Mouse (Mus musculus): ENCODE measurements around the gene Il11ra2.
"Not testable (repeated sequence)": the region's sequence is repeated elsewhere in the genome, so short reads cannot be mapped to it uniquely, and the experiment has no call there.

Gene Il11ra2

DNA sequence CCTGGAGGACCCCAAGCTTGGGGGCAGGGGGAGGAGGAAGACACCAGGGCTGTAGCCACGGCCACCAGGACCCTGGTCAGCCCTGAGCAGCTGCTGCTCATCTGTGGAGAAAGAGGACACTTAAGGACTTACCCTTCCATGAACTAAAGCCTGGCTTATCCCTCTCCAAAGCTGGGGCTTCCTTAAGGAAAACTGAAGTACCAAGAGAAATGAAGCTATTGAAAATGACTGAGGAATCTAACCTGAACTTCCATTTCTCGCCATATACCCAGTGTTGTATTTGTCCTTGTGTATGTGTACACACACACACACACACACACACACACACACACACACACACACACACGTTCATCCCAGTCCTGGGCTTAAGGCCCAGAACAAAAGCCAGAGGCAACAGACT, at the start of gene Il11ra2:
Il11ra2 (minus strand) TSS at position 101 of the 400 bp plus-strand sequence.
- not testable (repeated sequence) for DNase-seq (ENCODE audit: low read depth)

DNA sequence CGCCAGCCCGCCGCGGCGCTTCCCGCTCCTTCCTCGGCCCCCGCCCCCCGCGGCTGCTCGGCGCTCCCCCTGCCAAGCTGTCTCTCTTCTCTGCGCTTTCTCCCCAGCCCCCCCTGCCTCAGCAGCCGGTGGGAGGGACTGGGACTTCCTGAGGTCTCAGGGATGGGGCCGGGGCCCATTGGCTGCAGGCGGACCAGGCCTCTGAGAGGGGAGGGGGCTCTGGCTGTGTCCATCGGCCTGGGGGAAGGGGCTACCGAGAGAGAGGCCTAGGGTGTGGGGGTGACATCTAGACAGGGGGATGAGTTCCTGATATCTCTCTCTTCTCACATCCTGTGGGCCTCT, 20.5 kb upstream of the Il11ra2 start:
- DNase-seq (ENCODE audit: low read depth): not testable (repeated sequence)

DNA sequence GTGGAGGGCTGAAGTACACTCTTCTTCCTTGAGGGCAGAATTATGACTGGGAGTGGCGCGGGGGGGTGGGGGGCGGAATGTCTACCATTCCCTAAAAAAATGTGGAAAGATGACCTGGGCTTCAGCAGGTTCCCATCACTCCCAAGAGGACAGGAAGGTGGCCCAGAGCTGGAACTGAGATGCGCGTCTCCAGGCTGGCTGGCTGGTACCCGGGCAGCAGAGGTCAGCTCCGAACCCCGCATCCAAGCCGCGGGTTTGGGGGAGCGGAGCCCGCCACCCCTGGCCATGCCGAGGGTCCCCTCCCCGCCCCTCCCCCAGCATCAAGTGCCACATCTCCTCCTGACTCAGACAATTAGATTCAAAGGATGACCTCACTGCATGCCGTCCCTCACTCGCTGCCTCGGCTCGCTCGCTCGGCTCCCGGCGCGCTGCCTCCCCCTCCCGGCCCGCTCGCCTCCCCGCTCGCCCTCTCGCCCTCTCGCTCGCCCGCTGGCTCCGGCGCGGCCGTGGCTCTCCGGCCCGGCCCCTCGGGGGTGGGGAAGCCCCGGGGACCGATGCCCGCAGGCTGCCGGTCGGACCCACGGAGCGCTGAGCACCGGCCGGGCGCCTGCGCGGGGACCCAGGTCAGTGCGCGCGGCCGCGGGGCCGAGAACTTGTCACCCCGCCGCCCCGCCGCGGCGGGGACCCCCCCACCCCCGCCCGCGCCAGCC, 19.9 kb upstream of the Il11ra2 start:
- not testable (repeated sequence) for DNase-seq (ENCODE audit: low read depth)

DNA sequence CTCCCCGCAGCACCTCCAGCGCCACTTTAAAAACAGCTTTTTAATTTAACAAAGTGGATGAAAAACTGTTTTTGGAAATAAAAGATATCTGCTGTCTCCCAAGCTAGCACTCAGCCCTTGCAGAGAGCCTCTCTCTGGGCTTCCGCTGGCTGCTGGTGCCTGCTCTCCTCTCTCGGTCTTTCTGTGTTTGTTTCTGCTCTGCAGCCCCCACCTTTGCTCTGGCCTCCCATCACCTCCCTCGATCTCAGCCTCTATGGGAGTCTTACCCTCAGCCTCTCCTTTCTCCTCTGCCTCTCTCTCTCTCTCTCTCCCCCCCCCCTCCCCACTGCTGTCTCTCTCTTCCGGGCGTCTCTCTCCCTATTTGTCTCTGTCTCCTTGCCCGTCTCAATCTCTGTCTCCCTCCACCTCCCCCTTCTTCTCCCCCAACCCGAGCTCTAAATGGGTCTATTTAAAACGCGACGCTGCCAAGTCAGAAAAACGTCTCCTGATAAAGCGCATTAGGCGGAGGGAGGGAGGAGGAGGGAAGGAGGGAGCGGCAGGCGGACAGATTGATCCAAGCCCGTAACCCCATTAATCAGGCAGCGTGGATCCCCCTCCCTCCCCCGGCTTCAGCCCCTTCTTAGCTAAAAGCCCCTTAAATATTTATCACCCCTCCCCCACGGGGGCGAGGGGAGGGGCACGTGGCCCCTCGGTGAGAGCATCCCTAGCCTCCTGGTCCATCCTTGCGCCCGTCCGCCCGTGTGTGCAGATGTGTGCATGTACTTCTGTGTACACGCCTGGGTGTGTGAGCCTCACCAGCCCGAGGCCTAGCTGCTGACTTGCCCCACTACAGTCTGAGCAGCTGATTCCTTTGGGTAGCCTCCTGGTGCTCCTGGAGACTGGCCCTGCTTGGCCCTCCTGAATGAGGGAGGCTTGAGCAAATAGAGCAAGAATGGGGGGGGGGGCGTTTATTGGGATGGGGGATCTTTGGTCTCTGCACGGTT, 19.0 kb upstream of the Il11ra2 start:
- DNase-seq (ENCODE audit: low read depth): not testable (repeated sequence)

DNA sequence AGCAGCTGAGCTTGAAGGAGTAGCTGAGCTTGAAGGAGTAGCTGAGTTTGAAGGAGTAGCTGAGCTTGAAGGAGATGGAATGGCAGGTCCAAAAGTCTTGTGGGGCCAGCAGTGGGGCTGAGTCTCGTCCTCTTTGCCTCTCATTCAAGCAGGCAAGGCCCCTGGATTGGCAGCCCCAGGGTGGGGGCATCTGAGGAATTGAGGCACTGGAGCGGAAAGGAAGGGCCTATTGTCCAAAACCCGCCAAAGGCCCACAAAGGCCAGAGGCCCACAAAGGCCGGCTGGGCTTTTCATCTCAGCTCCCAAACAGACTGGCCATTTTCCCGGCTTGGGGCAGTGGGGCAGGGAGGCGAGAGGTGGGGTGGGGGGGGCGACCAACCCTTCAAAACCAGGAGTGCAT, 17.7 kb upstream of the Il11ra2 start:
- not testable (repeated sequence) for DNase-seq (ENCODE audit: low read depth)

DNA sequence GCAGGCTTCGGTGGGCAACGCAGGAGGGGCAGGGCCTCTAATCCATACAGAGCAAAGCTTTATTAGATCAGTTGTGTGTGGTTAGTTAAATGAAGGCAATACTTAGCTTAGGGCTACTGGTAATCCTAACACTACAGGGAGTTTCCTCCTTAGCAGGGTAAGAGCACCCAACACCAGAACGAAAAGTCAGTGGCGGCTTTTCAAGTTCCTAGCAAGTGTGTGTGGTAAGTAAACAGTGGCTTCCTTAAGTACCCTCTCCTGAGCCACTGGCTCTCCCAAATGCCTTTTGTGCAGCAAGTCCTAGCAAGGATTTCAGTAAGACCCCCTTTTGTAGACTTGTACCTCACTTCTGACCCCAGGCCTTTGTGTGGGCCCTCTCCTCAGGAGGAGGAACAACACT, 13.7 kb upstream of the Il11ra2 start:
- not testable (repeated sequence) for DNase-seq (ENCODE audit: low read depth)

DNA sequence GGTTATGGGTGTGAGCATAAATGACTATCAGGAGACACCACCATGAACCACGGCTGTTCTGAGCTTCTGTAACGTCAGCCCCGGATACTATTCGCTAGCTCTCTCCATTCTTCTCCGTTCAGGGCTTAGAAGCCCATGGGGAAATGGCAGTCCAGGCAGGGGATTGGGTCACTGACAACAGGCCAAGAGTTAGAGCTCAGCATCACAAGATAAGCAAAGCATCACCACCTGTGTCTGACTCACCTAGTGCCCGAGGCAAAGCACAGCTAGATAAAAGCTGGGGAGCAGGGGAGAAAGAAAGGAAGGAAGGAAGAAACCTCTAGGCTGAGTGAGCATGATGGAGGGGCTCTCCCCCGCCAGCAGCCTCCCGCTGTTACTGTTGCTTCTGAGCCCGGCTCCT, 6.7 kb downstream of the Il11ra2 start, which contains the start of gene Ccl27b:
Ccl27b (plus strand) TSS at position 301 of the 400 bp plus-strand sequence.
- not testable (repeated sequence) for DNase-seq (ENCODE audit: low read depth)

DNA sequence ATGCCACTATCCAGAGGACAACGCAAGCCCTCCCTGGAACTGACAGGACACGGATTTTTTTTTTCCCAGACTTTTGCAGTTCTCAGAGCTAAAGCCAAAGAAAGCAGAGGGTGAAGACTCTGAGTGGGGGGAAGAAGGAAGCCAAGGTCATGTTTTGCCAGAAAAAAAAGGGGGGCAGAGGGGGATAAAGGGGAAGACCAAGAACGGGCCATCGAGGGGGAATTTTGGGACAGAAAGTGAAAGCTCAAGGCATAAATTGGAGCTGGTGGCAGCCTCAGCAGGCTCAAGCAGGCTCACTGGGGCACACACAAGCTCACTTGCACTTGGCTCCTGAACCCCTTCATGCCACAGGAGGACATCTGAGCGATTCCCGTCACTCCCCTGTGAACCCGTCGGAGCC, 32.3 kb downstream of the Il11ra2 start, which contains the start of gene Gm2564:
Gm2564 (plus strand) TSS at position 301 of the 400 bp plus-strand sequence.
- DNase-seq (ENCODE audit: low read depth): not testable (repeated sequence)

DNA sequence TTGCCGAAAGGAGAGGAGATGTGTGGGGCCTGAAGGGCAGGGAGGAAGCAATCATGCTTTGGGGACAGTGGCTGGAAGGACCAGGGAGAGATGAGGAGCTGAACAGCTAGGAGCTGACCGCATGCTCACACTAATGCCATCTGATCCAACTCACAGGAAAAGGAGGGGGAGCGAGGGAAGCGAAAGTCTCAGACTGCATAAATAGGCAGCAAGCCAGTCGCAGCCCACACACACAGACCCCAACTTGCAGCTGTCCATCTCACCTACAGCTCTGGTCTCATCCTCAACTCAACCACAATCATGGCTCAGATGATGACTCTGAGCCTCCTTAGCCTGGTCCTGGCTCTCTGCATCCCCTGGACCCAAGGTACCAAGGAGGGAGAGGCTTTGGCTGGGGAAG, 49.8 kb downstream of the Il11ra2 start, which contains the start of gene Gm10591:
Gm10591 (plus strand) TSS at position 301 of the 400 bp plus-strand sequence.
- not testable (repeated sequence) for DNase-seq (ENCODE audit: low read depth)
